Mouse (Mus musculus) pancreas, adult 10 weeks (tissue): ENCODE measurements around the gene Snx22. TPM values are rescaled to one million over a fixed set of nuclear protein-coding genes. Genes with fewer than 3 reads are reported as not detected.

Experiments used
- polyA plus RNA-seq: library from polyadenylated mRNA; stranded (reverse); fragments of 350-450 nt; fragmentation: Illumina TruSeq; extraction: RNeasy Lipid Tissue Mini Kit (QIAGEN cat#74804); gene quantifications from one replicate; pipeline ENCODE4 v1.2.3, GENCODE M21; 2015; ENCODE audit warnings: low read depth, low replicate concordance; ENCODE audit not compliant: insufficient read depth

Snx22 gene
- not detected for polyA plus RNA-seq

GRCm38 (mm10) chr9:66069583-66069982 is at the start of gene Snx22:
Gene Snx22 (minus strand): TSS chr9:66069719.

GRCm38 (mm10) chr9:66059583-66060307 is 9.8 kb downstream of the Snx22 start, which contains the start of gene Ppib:
Gene Ppib (plus strand): TSS chr9:66060222.

Other genes starting within 250 kb of the Snx22 start
- 5.2 TPM for gene Zfp609, start 242.2 kb downstream of the Snx22 start, polyA plus RNA-seq
- not detected for gene Pclaf, start 179.5 kb downstream of the Snx22 start, polyA plus RNA-seq
- gene Trip4, start 160.9 kb downstream of the Snx22 start, polyA plus RNA-seq = 3.6 TPM
- gene Csnk1g1, start 160.8 kb downstream of the Snx22 start, polyA plus RNA-seq = 4.0 TPM
- 285 TPM for gene Ppib, start 9.5 kb downstream of the Snx22 start, polyA plus RNA-seq
- gene Snx1, start 56.9 kb upstream of the Snx22 start, polyA plus RNA-seq = 16.4 TPM
- gene Ciao2a, start 56.9 kb upstream of the Snx22 start, polyA plus RNA-seq = 9.5 TPM
- 1.9 TPM for gene Dapk2, start 88.5 kb upstream of the Snx22 start, polyA plus RNA-seq